Mouse (Mus musculus) left cerebral cortex, postnatal 4 days (tissue): ENCODE measurements around the gene Cstad. TPM values are rescaled to one million over a fixed set of nuclear protein-coding genes. Genes with fewer than 3 reads are reported as not detected.
A peak's percentile ranks its signal among the peaks of the same experiment; 100 is the strongest.

Source experiments
- DNase-seq: peaks from one replicate; pipeline ENCODE4 v3.0.0-alpha.2; 2022
- intact Hi-C: fragments of 180-260 bp; cut with DNase I; formaldehyde crosslinking; loops from one replicate; pipeline ENCODE4 v1.15.1; 2025
- total RNA-seq, 2 experiments: library from RNA; stranded (reverse); gene quantifications; 2 replicates each; pipeline ENCODE4 v1.2.3; 2021

Cstad gene
- total RNA-seq, 2 experiments from 2014 or later: 3.0 to 3.7 TPM

- no peak for DNase-seq
- intact Hi-C loops: loop anchor here (5.0 kb wide), 1 partner anchor 121 kb away; the partner anchor contains the start of gene Ier5l
These were observed 1.1 kb upstream of the Cstad start for GRCm38 (mm10) chr2:30593636-30594310.

DNA sequence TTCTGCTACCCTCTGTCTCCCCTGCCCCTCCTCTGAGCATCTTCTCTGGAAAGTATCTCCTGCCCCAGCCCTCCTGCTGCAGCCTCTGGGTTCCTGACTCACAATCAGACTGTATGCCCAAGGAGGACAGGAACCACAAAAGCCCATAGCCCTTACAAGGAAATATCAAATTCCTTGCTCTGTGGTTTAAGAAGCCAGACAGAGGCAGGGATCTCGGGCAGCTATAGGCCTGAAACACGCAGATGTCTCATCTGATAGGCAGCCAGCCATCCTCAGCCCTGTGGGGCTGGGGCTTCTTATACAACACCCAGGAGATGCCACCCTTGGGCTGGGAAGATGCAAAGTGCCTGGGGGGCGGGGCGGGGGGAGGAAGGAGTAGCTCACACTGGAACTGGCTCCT lies 956 bp downstream of the Cstad start:
- intact Hi-C loops: no loop called here
- no peak for DNase-seq

GRCm38 (mm10) chr2:30599621-30600020 lies 4.8 kb downstream of the Cstad start:
- intact Hi-C loops: no loop called here

DNA sequence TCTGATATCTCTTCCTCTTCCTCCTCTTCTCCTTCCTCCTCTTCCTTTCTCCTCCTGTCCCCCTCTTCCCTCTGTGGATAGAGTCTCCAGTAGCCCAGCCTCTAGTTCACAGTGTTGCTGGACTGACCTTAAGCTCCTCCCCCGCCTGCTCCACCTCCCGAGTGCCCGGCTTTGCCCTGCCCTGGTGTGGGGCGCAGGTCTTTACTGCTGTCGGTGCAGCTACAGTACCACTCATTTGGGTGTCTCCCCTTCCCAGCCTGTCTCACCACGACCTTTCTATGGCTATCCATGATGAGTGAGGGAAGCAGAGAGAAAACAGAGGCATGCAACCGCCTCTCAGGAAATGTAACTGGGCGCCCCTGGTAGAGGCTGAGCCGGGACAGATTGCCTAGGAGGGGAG lies 5.5 kb downstream of the Cstad start:
- intact Hi-C loops: no loop called here
- DNase-seq: no peak

More at GRCm38 (mm10) chr2:30599621-30600020, 4.8 kb downstream of the Cstad start:
- DNase-seq: no peak

DNA sequence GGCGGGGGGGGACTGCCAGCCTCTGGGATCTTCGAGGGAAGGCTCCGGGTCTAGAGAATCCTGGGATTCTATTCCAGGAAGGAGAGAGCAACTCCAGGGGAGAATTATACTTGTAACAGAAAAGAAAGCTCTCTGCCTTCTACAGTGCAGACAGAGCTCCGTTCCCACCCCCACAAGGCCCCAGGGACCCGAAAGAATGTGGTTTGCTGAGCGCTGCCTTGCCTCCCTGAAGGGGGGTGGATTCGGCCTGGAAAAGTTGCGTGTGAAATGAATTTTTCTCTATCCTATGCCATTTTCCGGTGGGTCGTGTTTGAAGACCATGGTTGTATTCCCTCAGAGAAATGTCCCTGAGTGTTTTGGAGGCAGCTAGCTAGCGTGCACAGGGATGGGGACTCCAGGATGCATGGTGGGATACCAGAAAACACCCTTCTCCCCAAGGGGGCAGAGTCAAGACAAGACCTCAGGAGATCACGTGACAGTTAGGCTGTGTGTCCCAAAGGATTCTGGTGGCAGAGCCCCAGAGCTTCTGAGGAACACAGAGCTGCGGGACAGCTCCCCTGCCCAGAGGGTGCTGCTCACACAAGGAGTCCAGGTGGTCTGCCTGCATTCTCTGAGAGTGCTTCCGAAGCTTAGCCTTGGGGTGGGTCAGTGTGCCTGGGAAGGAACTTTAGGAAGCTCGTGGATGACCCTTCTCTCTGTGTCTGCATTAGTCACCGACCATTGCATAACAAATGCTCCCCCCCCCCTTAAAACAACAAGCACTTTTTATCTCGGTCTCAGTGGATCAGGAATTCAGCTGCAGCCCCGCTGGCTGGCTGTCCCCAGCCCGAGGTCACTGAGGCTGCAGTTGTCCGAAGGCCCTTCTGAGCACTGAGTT lies 6.4 kb downstream of the Cstad start:
- DNase-seq: no peak

GRCm38 (mm10) chr2:30602451-30602850 lies 7.6 kb downstream of the Cstad start:
- intact Hi-C loops: no loop called here
- no peak for DNase-seq

More for the DNA sequence above, 6.4 kb downstream of the Cstad start:
- intact Hi-C loops: no loop called here

- no peak for DNase-seq
- intact Hi-C loops: no loop called here
These were observed 8.9 kb downstream of the Cstad start for GRCm38 (mm10) chr2:30603731-30604130.

DNA sequence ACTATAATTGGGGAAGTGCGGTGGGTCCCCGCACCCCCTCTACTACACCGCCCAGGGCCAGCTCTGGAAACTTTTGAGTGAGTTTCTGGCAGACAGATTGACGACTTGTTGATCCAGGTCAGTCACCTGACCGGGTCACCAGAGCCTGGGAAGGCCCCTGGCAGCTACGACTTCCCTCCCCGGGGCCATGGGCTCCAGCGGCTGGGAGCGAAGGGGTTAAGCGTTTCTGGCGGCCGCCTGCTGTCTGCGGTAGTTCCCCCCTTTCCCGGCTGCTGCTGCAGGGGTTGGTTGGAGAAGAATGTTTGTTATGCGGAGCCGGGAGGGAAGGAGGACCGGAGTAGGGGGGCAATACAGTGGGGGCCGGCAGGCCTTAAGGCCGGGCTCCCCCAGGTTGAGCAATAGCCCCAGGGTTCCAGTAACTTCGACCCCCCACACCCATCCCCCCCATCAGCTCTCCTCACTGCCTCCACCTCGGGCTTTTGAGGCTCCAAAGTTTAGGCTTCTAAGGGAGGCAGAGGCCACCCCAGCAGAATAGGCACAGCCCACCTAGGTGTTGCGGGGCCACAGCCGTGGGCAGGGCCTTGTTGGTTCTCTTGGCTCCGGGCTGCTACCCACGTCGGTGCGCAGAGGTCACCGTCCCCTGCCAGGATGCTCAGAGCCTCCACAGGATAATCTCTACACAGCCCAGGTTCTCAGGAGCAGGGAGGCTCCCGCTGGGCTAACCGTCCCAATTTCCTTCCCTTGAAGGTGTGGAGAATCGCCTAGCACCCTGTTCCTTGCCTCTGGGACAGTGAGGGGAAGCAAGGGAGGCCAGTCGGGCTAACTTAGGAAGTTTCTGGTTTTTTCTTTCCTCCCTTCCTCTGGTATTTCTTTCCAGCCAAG lies 10.3 kb downstream of the Cstad start:
- no peak for DNase-seq
- intact Hi-C loops: loop anchor here (5.0 kb wide), 1 partner anchor 133 kb away; the partner anchor contains the start of gene Ier5l

DNA sequence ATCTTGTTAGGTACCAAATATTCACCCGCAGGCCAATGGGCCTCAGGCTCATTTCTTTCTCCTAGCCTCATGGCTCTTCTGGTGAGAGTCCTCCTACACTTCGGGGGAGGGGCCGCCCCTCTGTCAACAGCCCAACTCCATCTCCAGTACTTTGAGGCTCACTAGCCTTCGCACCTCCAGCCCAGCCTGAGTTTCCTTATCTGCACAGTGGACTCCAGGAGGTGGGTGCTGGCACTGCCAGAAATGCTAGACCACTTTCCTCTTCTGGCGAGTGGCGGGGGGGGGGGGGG lies 10.9 kb downstream of the Cstad start:
- intact Hi-C loops: loop anchor here (5.0 kb wide), 1 partner anchor 133 kb away; the partner anchor contains the start of gene Ier5l

DNA sequence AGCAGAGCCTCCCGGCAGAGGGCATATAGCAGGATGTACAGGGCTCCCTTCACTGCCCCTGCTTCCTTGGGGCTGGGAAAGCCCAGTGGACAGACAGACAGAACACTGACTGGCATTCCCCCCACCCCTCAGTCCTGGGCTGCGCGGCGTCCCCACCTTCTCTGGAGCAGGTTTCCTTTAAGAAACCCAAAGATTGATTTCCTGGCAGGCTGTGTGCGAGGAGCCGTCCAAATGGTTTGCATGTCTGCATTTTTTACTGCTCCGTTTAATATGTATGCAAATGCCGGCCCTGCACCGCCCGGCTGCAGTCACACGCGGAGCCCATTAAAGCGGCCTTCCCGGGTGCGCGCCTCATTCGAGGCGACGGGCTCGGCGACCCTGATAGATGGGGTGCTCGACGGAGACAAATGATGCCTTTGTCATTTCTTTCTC lies 11.8 kb downstream of the Cstad start:
- intact Hi-C loops: loop anchor here (5.0 kb wide), 1 partner anchor 134 kb away; the partner anchor contains the start of gene Ier5l
- DNase-seq: peak; percentile 37

More for the DNA sequence above, 10.9 kb downstream of the Cstad start:
- DNase-seq: no peak

- intact Hi-C loops: loop anchor here (5.0 kb wide), 1 partner anchor 136 kb away; the partner anchor contains the start of gene Ier5l
- DNase-seq: no peak
These were observed 13.1 kb downstream of the Cstad start for GRCm38 (mm10) chr2:30607941-30608340.

- no peak for DNase-seq
- intact Hi-C loops: loop anchor here (5.0 kb wide), 1 partner anchor 136 kb away; the partner anchor contains the start of gene Ier5l
These were observed 13.9 kb downstream of the Cstad start for GRCm38 (mm10) chr2:30608690-30609201.

DNA sequence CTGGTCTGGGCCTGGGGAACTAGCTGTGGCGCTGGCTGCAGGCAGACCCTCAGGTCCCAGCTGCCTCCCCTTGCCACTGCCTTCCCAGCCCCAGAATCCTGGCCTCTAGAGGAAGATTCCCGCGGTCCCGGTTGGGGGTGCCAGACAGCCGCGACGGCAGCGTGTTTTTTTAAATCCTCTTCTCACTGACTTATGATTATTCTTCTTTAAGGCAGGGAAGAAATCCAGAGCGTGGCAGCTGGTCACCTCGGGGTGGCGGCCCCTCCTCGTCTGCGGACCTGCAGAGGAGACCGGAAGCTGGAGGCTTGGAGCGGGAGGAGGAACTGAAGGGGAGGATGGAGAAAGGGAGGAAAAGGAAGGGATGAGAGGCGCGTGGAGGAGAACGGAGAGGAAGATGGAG lies 18.7 kb downstream of the Cstad start:
- DNase-seq: peak; percentile 83
- intact Hi-C loops: loop anchor here (10.0 kb wide), 1 partner anchor 181 kb away; no protein-coding TSS in a partner anchor

- intact Hi-C loops: loop anchor here (10.0 kb wide), 1 partner anchor 180 kb away; no protein-coding TSS in a partner anchor
- no peak for DNase-seq
These were observed 19.5 kb downstream of the Cstad start for GRCm38 (mm10) chr2:30614151-30614923.

- intact Hi-C loops: loop anchor here (10.0 kb wide), 1 partner anchor 179 kb away; no protein-coding TSS in a partner anchor
- DNase-seq: no peak
These were observed 21.0 kb downstream of the Cstad start for GRCm38 (mm10) chr2:30615869-30616268.

DNA sequence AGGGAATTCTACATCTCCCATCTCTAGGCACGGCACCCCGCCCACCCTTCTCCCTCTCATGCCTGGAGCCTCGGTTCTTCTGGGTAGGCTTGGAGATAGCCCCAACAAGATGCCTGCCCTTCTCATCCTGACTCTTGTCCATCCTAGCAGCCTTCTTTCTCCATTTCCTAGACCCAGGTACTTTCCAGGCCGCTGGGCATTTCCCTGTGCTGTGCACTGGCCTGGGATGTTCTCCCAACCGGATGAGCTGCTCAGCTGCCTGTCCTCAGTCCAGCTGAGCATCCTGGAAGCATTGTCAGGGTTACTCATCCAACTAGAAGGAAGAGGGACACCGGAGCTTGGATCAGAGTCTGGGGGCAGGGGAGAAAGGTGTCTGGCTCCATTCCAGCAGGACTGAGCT lies 21.6 kb downstream of the Cstad start:
- DNase-seq: no peak
- intact Hi-C loops: loop anchor here (10.0 kb wide), 1 partner anchor 178 kb away; no protein-coding TSS in a partner anchor

GRCm38 (mm10) chr2:30618487-30619248 lies 23.8 kb downstream of the Cstad start:
- DNase-seq: no peak
- intact Hi-C loops: loop anchor here (10.0 kb wide), 1 partner anchor 176 kb away; no protein-coding TSS in a partner anchor

DNA sequence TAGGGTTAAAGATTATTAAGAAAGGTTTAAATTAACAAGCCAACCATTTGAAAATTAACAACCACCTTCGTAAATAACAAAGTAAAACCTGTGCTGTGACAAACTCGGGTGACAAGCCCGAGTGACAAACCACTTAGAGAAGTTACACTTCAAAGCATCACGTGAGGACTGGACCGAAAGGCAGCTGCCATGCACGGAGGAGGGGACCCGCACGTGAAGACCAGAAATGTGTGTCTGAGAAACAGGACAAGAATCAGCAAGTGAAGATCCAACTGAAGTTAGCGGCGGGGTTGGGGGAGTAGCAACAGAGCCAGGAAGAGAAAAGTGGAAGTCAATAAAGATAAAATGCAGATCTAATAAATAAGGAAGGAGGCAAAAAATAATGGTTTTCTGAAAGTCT lies 29.0 kb downstream of the Cstad start:
- DNase-seq: no peak
- intact Hi-C loops: no loop called here
